Mouse (Mus musculus) natural killer cell, adult 2 months (primary cell): Measurements from ENCODE around the gene Apoc1.

Experiments
- DNase-seq, 2 experiments: peaks; one replicate each; pipeline ENCODE4 v3.0.0; 2022; ENCODE audit warnings: low spot score in 2 of 2

Apoc1 gene

GRCm38 (mm10) chr7:19691873-19692865 is at the start of gene Apoc1:
Apoc1 (minus strand) TSS chr7:19692660.
- no peak for DNase-seq

GRCm38 (mm10) chr7:19741329-19742031 is 49.0 kb upstream of the Apoc1 start:
- DNase-seq = no peak

- DNase-seq = no peak
Measured at GRCm38 (mm10) chr7:19740269-19740668, 47.8 kb upstream of the Apoc1 start.

- DNase-seq = no peak
Measured at GRCm38 (mm10) chr7:19738771-19739170, 46.3 kb upstream of the Apoc1 start.

GRCm38 (mm10) chr7:19736389-19737057 is 44.1 kb upstream of the Apoc1 start:
- DNase-seq = no peak

- no peak for DNase-seq
Measured at GRCm38 (mm10) chr7:19734178-19734666, 41.8 kb upstream of the Apoc1 start.

- DNase-seq = no peak
Measured at GRCm38 (mm10) chr7:19726541-19726940, 34.1 kb upstream of the Apoc1 start.

GRCm38 (mm10) chr7:19724167-19724566 is 31.7 kb upstream of the Apoc1 start:
- no peak for DNase-seq

GRCm38 (mm10) chr7:19722754-19723195 is 30.3 kb upstream of the Apoc1 start:
- no peak for DNase-seq

- no peak for DNase-seq
Measured at GRCm38 (mm10) chr7:19719200-19719599, 26.7 kb upstream of the Apoc1 start.

- DNase-seq = no peak
Measured at GRCm38 (mm10) chr7:19718297-19718952, 26.0 kb upstream of the Apoc1 start.

- DNase-seq = no peak
Measured at GRCm38 (mm10) chr7:19717346-19717745, 24.9 kb upstream of the Apoc1 start.

- DNase-seq = no peak
Measured at GRCm38 (mm10) chr7:19716822-19717221, 24.4 kb upstream of the Apoc1 start.

GRCm38 (mm10) chr7:19716055-19716682 is 23.7 kb upstream of the Apoc1 start:
- peak in 1 of 2 experiments; percentile 29 for DNase-seq

GRCm38 (mm10) chr7:19715239-19716054 is 23.0 kb upstream of the Apoc1 start, which contains the start of gene Tomm40:
Tomm40 (minus strand) TSS chr7:19715438.
- DNase-seq = peak; percentile 99 to 100

- DNase-seq = no peak
Measured at GRCm38 (mm10) chr7:19714836-19715235, 22.4 kb upstream of the Apoc1 start.

- DNase-seq = no peak
Measured at GRCm38 (mm10) chr7:19713598-19713997, 21.1 kb upstream of the Apoc1 start.

GRCm38 (mm10) chr7:19713196-19713595 is 20.7 kb upstream of the Apoc1 start:
- peak; percentile 10 to 40 for DNase-seq

- no peak for DNase-seq
Measured at GRCm38 (mm10) chr7:19712414-19712813, 20.0 kb upstream of the Apoc1 start.

- no peak for DNase-seq
Measured at GRCm38 (mm10) chr7:19710650-19711049, 18.2 kb upstream of the Apoc1 start.
